7 mouse cellular contexts compared by ENCODE assay signal in the genomic region with DNA sequence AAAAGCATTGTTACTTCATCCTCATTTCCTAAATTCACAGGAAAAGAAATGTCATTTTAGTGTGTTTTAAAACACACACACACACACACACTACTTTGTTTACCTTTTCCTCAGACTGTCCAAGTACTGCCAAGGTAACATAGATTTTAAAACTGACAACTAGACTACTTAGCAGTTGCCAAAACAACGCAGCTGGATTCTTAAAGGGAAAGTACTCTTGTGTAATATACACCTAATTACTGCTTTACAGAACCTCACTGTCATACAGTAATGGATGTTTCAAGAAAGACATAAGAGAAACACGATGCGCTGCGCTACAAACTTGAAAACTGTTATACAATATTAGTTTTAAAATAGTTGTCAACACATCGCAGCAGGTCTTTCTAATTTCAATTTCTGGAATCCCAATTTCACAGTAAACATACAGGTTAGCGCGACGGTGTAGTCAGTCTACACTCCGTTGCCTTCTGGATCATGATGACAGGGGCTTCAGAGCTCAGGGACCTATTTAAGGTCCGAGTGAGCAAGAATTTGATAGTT. TPM values are rescaled to one million over a fixed set of nuclear protein-coding genes. Genes with fewer than 3 reads are reported as not detected.
A peak's percentile ranks its signal among the peaks of the same experiment; 100 is the strongest.
DNase-seq lines count a peak whose midpoint lies in the region; ATAC-seq and TF ChIP-seq lines count a peak whose summit lies in the region.

No protein-coding gene starts in this region.

- 2% methylated on average over 10 of the region's 10 CpGs for WGBS in spleen, adult 2 months
- 9% methylated on average over 10 of the region's 10 CpGs for WGBS in embryonic facial prominence, embryonic 14.5 days
- 2% methylated on average over 10 of the region's 10 CpGs for WGBS in large intestine, adult 2 months

- no peak for TF ChIP-seq CTCF in spleen, adult 2 months (IDR thresholded peaks at IDR 0.05; ENCODE audit: extremely low read depth, insufficient read depth, insufficient read length, insufficient replicate concordance)

- no peak overlapping the region for H3K27ac ChIP-seq in spleen, adult 2 months (ENCODE audit: insufficient read depth, low read length)
- peak overlapping the region; percentile 99; the same call in 1 of the 2 replicates for H3K27ac ChIP-seq in embryonic facial prominence, embryonic 14.5 days (replicated peaks; ENCODE audit: low read depth, low read length)

- DNase-seq in spleen, adult 2 months (ENCODE audit: low read depth in 1 of 2, low spot score in 2 of 2): no peak
- DNase-seq in spleen, adult 12 weeks (ENCODE audit: low spot score): no peak
- peak; percentile 57 for DNase-seq in embryonic facial prominence, embryonic 14.5 days (ENCODE audit: low spot score)
- DNase-seq in large intestine, adult 2 months (ENCODE audit: low read depth, low spot score): peak; percentile 8
- peak; percentile 47 for DNase-seq in retina, embryonic 14.5 days (ENCODE audit: low spot score)
- no peak for DNase-seq in cerebellum, postnatal 4 days (ENCODE audit: low spot score in 2 of 2)
- no peak for DNase-seq in adrenal gland, adult (ENCODE audit: inconsistent age in 2 of 2, low spot score in 1 of 2)

- no peaks in the 10 kb centered on the region for H3K9me3 ChIP-seq in embryonic facial prominence, embryonic 14.5 days (ENCODE audit: control insufficient read depth, low read length)

- TF ChIP-seq POLR2A in spleen, adult 2 months (IDR thresholded peaks at IDR 0.05; ENCODE audit: low read depth, low read length): no peak

- ATAC-seq in embryonic facial prominence, embryonic 14.5 days (ENCODE audit: low read depth): no peak

- no peaks in the 10 kb centered on the region for H3K27me3 ChIP-seq in spleen, adult 2 months (ENCODE audit: control insufficient read depth, insufficient read depth, low read length)
- H3K27me3 ChIP-seq in embryonic facial prominence, embryonic 14.5 days (replicated peaks; ENCODE audit: control insufficient read depth, insufficient read depth, low read length): no peaks in the 10 kb centered on the region

- peaks cover 8% of the 10 kb centered on the region for H3K4me1 ChIP-seq in spleen, adult 2 months (ENCODE audit: control insufficient read depth, insufficient read depth, insufficient read length)
- H3K4me1 ChIP-seq in embryonic facial prominence, embryonic 14.5 days (ENCODE audit: control insufficient read depth, insufficient read depth, low read length): peaks cover 17% of the 10 kb centered on the region

- H3K4me3 ChIP-seq in spleen, adult 2 months (ENCODE audit: extremely low read depth, insufficient read depth, insufficient read length): peak overlapping the region; percentile 89
- peak overlapping the region; percentile 96 for H3K4me3 ChIP-seq in embryonic facial prominence, embryonic 14.5 days (ENCODE audit: low read depth, low read length)

- H3K36me3 ChIP-seq in spleen, adult 2 months (ENCODE audit: control insufficient read depth, insufficient read depth, low read length): no peaks in the 10 kb centered on the region
- no peaks in the 10 kb centered on the region for H3K36me3 ChIP-seq in embryonic facial prominence, embryonic 14.5 days (ENCODE audit: control insufficient read depth, insufficient read depth, low read length)

- peak overlapping the region; percentile 86 for H3K4me2 ChIP-seq in embryonic facial prominence, embryonic 14.5 days (ENCODE audit: low read depth, low read length)

- peak overlapping the region; percentile 99 for H3K9ac ChIP-seq in embryonic facial prominence, embryonic 14.5 days (ENCODE audit: low read depth, low read length)

RNA-seq across cellular contexts. Expression of gene Mef2a, which starts 1.2 kb away (rescaled TPM):
- 17.5 and 20.3 TPM in 2 replicates for polyA plus RNA-seq in spleen, adult 2 months (2012; rRNA removed)
- 53.8 and 59.1 TPM in 2 replicates for polyA plus RNA-seq in embryonic facial prominence, embryonic 14.5 days (2014; fragmentation: Nextera tagmentation; extraction: Ambion mirVana)
- 7.5 and 15.9 TPM in 2 replicates for polyA plus RNA-seq in large intestine, adult 2 months (2012; rRNA removed)

Comparison
In these comparisons a context has a peak if more than half of its experiments do, and no peak if none do; other contexts are left out.
1. DNase-seq: peak in embryonic facial prominence, embryonic 14.5 days (single experiment), large intestine, adult 2 months (single experiment) and retina, embryonic 14.5 days (single experiment); none in spleen, adult 2 months (0 of 2), spleen, adult 12 weeks (single experiment), cerebellum, postnatal 4 days (0 of 2) and adrenal gland, adult (0 of 2).